Mouse (Mus musculus): ENCODE measurements at regions not wholly inside any gene's neighbourhood (a gene's known extent, or its start where the extent isn't known, plus 50 kb on each side); places are given as distances from the start of the nearest gene placed in this dataset.

GRCm38 (mm10) chr9:50192400-50193110 is 152.2 kb downstream of the Rpl10-ps3 start:
- H3K27ac ChIP-seq (ENCODE audit: low read depth, low read length): no peak overlapping the region
- no peak for DNase-seq (ENCODE audit: low spot score)
- H3K36me3 ChIP-seq (ENCODE audit: control insufficient read depth, insufficient read depth, low read length): no peaks in the 10 kb centered on the region
- H3K4me2 ChIP-seq (ENCODE audit: low read length): no peak overlapping the region
- no peaks in the 10 kb centered on the region for H3K27me3 ChIP-seq (replicated peaks; ENCODE audit: control insufficient read depth, insufficient read depth, low read length)
- peaks cover 13% of the 10 kb centered on the region for H3K4me1 ChIP-seq (ENCODE audit: control insufficient read depth, insufficient read depth, low read length)
- ATAC-seq: no peak
- WGBS: 64% methylated on average over 5 of the region's 5 CpGs
- no peak overlapping the region for H3K4me3 ChIP-seq (ENCODE audit: low read depth, low read length)
- H3K9ac ChIP-seq (ENCODE audit: low read length): no peak overlapping the region
- no peaks in the 10 kb centered on the region for H3K9me3 ChIP-seq (replicated peaks; ENCODE audit: control insufficient read depth, low read length)

- no peak overlapping the region for H3K4me2 ChIP-seq (ENCODE audit: low read length)
- H3K9ac ChIP-seq (ENCODE audit: low read length): no peak overlapping the region
- no peaks in the 10 kb centered on the region for H3K27me3 ChIP-seq (replicated peaks; ENCODE audit: control insufficient read depth, insufficient read depth, low read length)
- DNase-seq (ENCODE audit: low spot score): peak; percentile 69
- no peaks in the 10 kb centered on the region for H3K9me3 ChIP-seq (replicated peaks; ENCODE audit: control insufficient read depth, low read length)
- H3K36me3 ChIP-seq (ENCODE audit: control insufficient read depth, insufficient read depth, low read length): no peaks in the 10 kb centered on the region
- no peak overlapping the region for H3K27ac ChIP-seq (ENCODE audit: low read depth, low read length)
- WGBS: 0% methylated on average over 3 of the region's 3 CpGs
- ATAC-seq: peak; percentile 91
- peaks cover 13% of the 10 kb centered on the region for H3K4me1 ChIP-seq (ENCODE audit: control insufficient read depth, insufficient read depth, low read length)
- no peak overlapping the region for H3K4me3 ChIP-seq (ENCODE audit: low read depth, low read length)
Observed at GRCm38 (mm10) chr9:50191136-50191535, 153.6 kb downstream of the Rpl10-ps3 start.

- Histone ChIP-seq H3K27ac (ENCODE audit: low read depth, low read length) (no peak overlapping the region), H3K4me3 (ENCODE audit: low read depth, low read length) (no peak overlapping the region), H3K36me3 (ENCODE audit: control insufficient read depth, insufficient read depth, low read length) (no peaks in the 10 kb centered on the region), H3K4me2 (ENCODE audit: low read length) (no peak overlapping the region), H3K4me1 (ENCODE audit: control insufficient read depth, insufficient read depth, low read length) (peaks cover 13% of the 10 kb centered on the region), H3K27me3 (replicated peaks; ENCODE audit: control insufficient read depth, insufficient read depth, low read length) (no peaks in the 10 kb centered on the region), H3K9me3 (replicated peaks; ENCODE audit: control insufficient read depth, low read length) (no peaks in the 10 kb centered on the region), H3K9ac (ENCODE audit: low read length) (no peak overlapping the region)
- ATAC-seq: no peak
- 91% methylated on average over 6 of the region's 6 CpGs for WGBS
- DNase-seq (ENCODE audit: low spot score): no peak
Observed at GRCm38 (mm10) chr9:50188576-50189070, 156.1 kb downstream of the Rpl10-ps3 start.

- no peak overlapping the region for H3K4me2 ChIP-seq (ENCODE audit: low read length)
- H3K9ac ChIP-seq (ENCODE audit: low read length): no peak overlapping the region
- ATAC-seq (no peak), DNase-seq (ENCODE audit: low spot score) (peak; percentile 30)
- H3K9me3 ChIP-seq (replicated peaks; ENCODE audit: control insufficient read depth, low read length): no peaks in the 10 kb centered on the region
- 70% methylated on average over 2 of the region's 2 CpGs for WGBS
- no peak overlapping the region for H3K4me3 ChIP-seq (ENCODE audit: low read depth, low read length)
- H3K4me1 ChIP-seq (ENCODE audit: control insufficient read depth, insufficient read depth, low read length): no peaks in the 10 kb centered on the region
- no peaks in the 10 kb centered on the region for H3K27me3 ChIP-seq (replicated peaks; ENCODE audit: control insufficient read depth, insufficient read depth, low read length)
- no peaks in the 10 kb centered on the region for H3K36me3 ChIP-seq (ENCODE audit: control insufficient read depth, insufficient read depth, low read length)
- H3K27ac ChIP-seq (ENCODE audit: low read depth, low read length): no peak overlapping the region
Observed at GRCm38 (mm10) chr9:50181360-50181759, 163.4 kb downstream of the Rpl10-ps3 start.

GRCm38 (mm10) chr9:50176131-50176530 is 168.6 kb downstream of the Rpl10-ps3 start:
- H3K4me3 ChIP-seq (ENCODE audit: low read depth, low read length): no peak overlapping the region
- no peak overlapping the region for H3K4me2 ChIP-seq (ENCODE audit: low read length)
- no peaks in the 10 kb centered on the region for H3K36me3 ChIP-seq (ENCODE audit: control insufficient read depth, insufficient read depth, low read length)
- no peaks in the 10 kb centered on the region for H3K9me3 ChIP-seq (replicated peaks; ENCODE audit: control insufficient read depth, low read length)
- WGBS: 91% methylated on average over 2 of the region's 2 CpGs
- H3K27me3 ChIP-seq (replicated peaks; ENCODE audit: control insufficient read depth, insufficient read depth, low read length): no peaks in the 10 kb centered on the region
- ATAC-seq (no peak), DNase-seq (ENCODE audit: low spot score) (no peak)
- H3K27ac ChIP-seq (ENCODE audit: low read depth, low read length): no peak overlapping the region
- H3K4me1 ChIP-seq (ENCODE audit: control insufficient read depth, insufficient read depth, low read length): no peaks in the 10 kb centered on the region
- H3K9ac ChIP-seq (ENCODE audit: low read length): no peak overlapping the region

DNA sequence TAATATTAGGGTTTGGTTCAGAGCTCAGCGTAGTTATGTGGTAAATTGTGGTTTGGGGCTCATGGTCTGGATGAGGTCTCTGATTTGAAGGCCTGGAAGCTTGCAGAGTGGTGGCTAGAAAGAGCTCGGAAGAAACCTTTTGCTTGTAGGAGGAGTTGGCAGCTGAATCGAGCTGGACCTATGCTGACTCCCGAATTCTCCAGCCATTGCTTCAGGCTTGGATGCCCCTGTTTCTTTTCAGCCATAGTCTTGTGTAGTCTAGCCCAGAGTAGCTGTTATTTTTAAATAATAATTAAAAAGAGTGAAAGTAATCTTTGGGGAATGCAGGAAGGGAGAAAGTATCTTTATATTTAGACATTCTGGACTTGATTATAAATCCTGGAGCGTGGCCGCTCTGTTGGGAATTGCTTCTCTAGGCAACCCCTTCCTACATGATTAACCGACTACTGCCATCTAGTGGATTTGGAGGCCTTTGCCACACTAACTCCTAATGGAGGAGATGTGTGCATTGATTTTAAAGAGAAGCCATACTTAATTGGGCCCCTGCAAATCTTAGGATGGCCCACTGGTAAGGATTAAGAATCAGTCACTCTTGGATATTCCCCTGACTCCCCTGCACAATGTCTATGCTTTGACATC is 172.8 kb downstream of the Rpl10-ps3 start:
- Histone ChIP-seq H3K27ac (ENCODE audit: low read depth, low read length) (no peak overlapping the region), H3K4me2 (ENCODE audit: low read length) (no peak overlapping the region), H3K4me1 (ENCODE audit: control insufficient read depth, insufficient read depth, low read length) (no peaks in the 10 kb centered on the region), H3K9me3 (replicated peaks; ENCODE audit: control insufficient read depth, low read length) (no peaks in the 10 kb centered on the region), H3K4me3 (ENCODE audit: low read depth, low read length) (no peak overlapping the region), H3K36me3 (ENCODE audit: control insufficient read depth, insufficient read depth, low read length) (no peaks in the 10 kb centered on the region), H3K27me3 (replicated peaks; ENCODE audit: control insufficient read depth, insufficient read depth, low read length) (no peaks in the 10 kb centered on the region), H3K9ac (ENCODE audit: low read length) (no peak overlapping the region)
- WGBS: 40% methylated on average over 7 of the region's 7 CpGs
- DNase-seq (ENCODE audit: low spot score) (peak; percentile 96), ATAC-seq (peak; percentile 77)

- ATAC-seq: no peak
- H3K27me3 ChIP-seq (replicated peaks; ENCODE audit: control insufficient read depth, insufficient read depth, low read length): no peaks in the 10 kb centered on the region
- H3K4me1 ChIP-seq (ENCODE audit: control insufficient read depth, insufficient read depth, low read length): no peaks in the 10 kb centered on the region
- no peaks in the 10 kb centered on the region for H3K9me3 ChIP-seq (replicated peaks; ENCODE audit: control insufficient read depth, low read length)
- no peak overlapping the region for H3K27ac ChIP-seq (ENCODE audit: low read depth, low read length)
- WGBS: 84% methylated on average over 2 of the region's 2 CpGs
- no peak overlapping the region for H3K4me3 ChIP-seq (ENCODE audit: low read depth, low read length)
- DNase-seq (ENCODE audit: low spot score): no peak
- no peak overlapping the region for H3K9ac ChIP-seq (ENCODE audit: low read length)
- H3K4me2 ChIP-seq (ENCODE audit: low read length): no peak overlapping the region
- H3K36me3 ChIP-seq (ENCODE audit: control insufficient read depth, insufficient read depth, low read length): no peaks in the 10 kb centered on the region
Observed at GRCm38 (mm10) chr9:50171164-50171563, 173.6 kb downstream of the Rpl10-ps3 start.

DNA sequence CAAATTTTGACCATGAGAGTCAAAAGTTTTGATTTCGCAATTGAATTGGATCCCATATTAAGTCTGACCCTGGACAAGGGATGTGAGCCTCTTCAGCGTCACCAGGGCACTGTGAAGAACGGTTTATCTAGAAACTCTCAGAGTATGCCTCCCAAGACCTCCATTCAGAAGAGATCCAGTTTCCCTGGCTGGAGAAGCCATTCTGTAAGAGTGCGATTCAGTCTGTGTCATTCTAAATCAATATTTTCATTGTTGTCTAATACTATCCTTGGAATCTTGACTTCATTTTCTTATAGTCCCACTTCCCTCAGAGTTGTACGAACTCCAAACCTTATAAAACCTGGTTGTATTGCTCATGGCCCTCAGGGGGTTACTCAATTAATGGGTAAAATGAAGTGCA is 174.1 kb downstream of the Rpl10-ps3 start:
- Histone ChIP-seq H3K4me3 (ENCODE audit: low read depth, low read length) (no peak overlapping the region), H3K36me3 (ENCODE audit: control insufficient read depth, insufficient read depth, low read length) (no peaks in the 10 kb centered on the region), H3K27ac (ENCODE audit: low read depth, low read length) (no peak overlapping the region), H3K27me3 (replicated peaks; ENCODE audit: control insufficient read depth, insufficient read depth, low read length) (no peaks in the 10 kb centered on the region), H3K9ac (ENCODE audit: low read length) (no peak overlapping the region), H3K4me2 (ENCODE audit: low read length) (no peak overlapping the region), H3K4me1 (ENCODE audit: control insufficient read depth, insufficient read depth, low read length) (no peaks in the 10 kb centered on the region), H3K9me3 (replicated peaks; ENCODE audit: control insufficient read depth, low read length) (no peaks in the 10 kb centered on the region)
- WGBS: 95% methylated on average over 5 of the region's 5 CpGs
- DNase-seq (ENCODE audit: low spot score): no peak
- no peak for ATAC-seq

GRCm38 (mm10) chr9:50154618-50155017 is 190.2 kb downstream of the Rpl10-ps3 start:
- DNase-seq (ENCODE audit: low spot score) (peak; percentile 10), ATAC-seq (no peak)
- Histone ChIP-seq H3K4me2 (ENCODE audit: low read length) (no peak overlapping the region), H3K36me3 (ENCODE audit: control insufficient read depth, insufficient read depth, low read length) (no peaks in the 10 kb centered on the region), H3K27me3 (replicated peaks; ENCODE audit: control insufficient read depth, insufficient read depth, low read length) (no peaks in the 10 kb centered on the region), H3K4me3 (ENCODE audit: low read depth, low read length) (no peak overlapping the region), H3K9me3 (replicated peaks; ENCODE audit: control insufficient read depth, low read length) (no peaks in the 10 kb centered on the region), H3K4me1 (ENCODE audit: control insufficient read depth, insufficient read depth, low read length) (no peaks in the 10 kb centered on the region), H3K27ac (ENCODE audit: low read depth, low read length) (no peak overlapping the region), H3K9ac (ENCODE audit: low read length) (no peak overlapping the region)
- 81% methylated on average over 3 of the region's 3 CpGs for WGBS
